Mouse (Mus musculus): ENCODE data around the gene Actr3b. TPM values are rescaled to one million over a fixed set of nuclear protein-coding genes. Genes with fewer than 3 reads are reported as not detected.
A peak's percentile ranks its signal among the peaks of the same experiment; 100 is the strongest.
"Not testable (repeated sequence)": the region's sequence is repeated elsewhere in the genome, so short reads cannot be mapped to it uniquely, and the experiment has no call there.

Gene Actr3b
- 15.5 and 18.0 TPM in 2 replicates for polyA plus RNA-seq (2012; rRNA removed)

GRCm38 (mm10) chr5:25759460-25760409, at the start of gene Actr3b:
TSS of gene Actr3b (plus strand) at chr5:25759997.
- TF ChIP-seq CTCF (IDR thresholded peaks at IDR 0.05; ENCODE audit: borderline replicate concordance, extremely low read depth, insufficient read depth, insufficient read length) (no peak), POLR2A (IDR thresholded peaks at IDR 0.05; ENCODE audit: borderline replicate concordance, extremely low read depth, insufficient read depth, insufficient read length, poor library complexity, severe bottlenecking) (peak; percentile 86)
- peak; percentile 96 for DNase-seq (ENCODE audit: low read depth)

- not testable (repeated sequence) for DNase-seq (ENCODE audit: low read depth)
These were observed 46.6 kb upstream of the Actr3b start for GRCm38 (mm10) chr5:25713001-25713706.

GRCm38 (mm10) chr5:25719390-25719789, 40.4 kb upstream of the Actr3b start:
- DNase-seq (ENCODE audit: low read depth) = no peak
- TF ChIP-seq POLR2A (IDR thresholded peaks at IDR 0.05; ENCODE audit: borderline replicate concordance, extremely low read depth, insufficient read depth, insufficient read length, poor library complexity, severe bottlenecking) = no peak
- TF ChIP-seq CTCF (IDR thresholded peaks at IDR 0.05; ENCODE audit: borderline replicate concordance, extremely low read depth, insufficient read depth, insufficient read length) = no peak

GRCm38 (mm10) chr5:25723016-25723415, 36.8 kb upstream of the Actr3b start:
- no peak for TF ChIP-seq CTCF (IDR thresholded peaks at IDR 0.05; ENCODE audit: borderline replicate concordance, extremely low read depth, insufficient read depth, insufficient read length)
- TF ChIP-seq POLR2A (IDR thresholded peaks at IDR 0.05; ENCODE audit: borderline replicate concordance, extremely low read depth, insufficient read depth, insufficient read length, poor library complexity, severe bottlenecking) = no peak
- peak; percentile 30 for DNase-seq (ENCODE audit: low read depth)

GRCm38 (mm10) chr5:25724134-25724675, 35.6 kb upstream of the Actr3b start:
- TF ChIP-seq POLR2A (IDR thresholded peaks at IDR 0.05; ENCODE audit: borderline replicate concordance, extremely low read depth, insufficient read depth, insufficient read length, poor library complexity, severe bottlenecking) (no peak), CTCF (IDR thresholded peaks at IDR 0.05; ENCODE audit: borderline replicate concordance, extremely low read depth, insufficient read depth, insufficient read length) (no peak)
- DNase-seq (ENCODE audit: low read depth) = no peak

- peak; percentile 66 for DNase-seq (ENCODE audit: low read depth)
- peak; percentile 73 for TF ChIP-seq CTCF (IDR thresholded peaks at IDR 0.05; ENCODE audit: borderline replicate concordance, extremely low read depth, insufficient read depth, insufficient read length)
- TF ChIP-seq POLR2A (IDR thresholded peaks at IDR 0.05; ENCODE audit: borderline replicate concordance, extremely low read depth, insufficient read depth, insufficient read length, poor library complexity, severe bottlenecking) = no peak
These were observed 25.5 kb upstream of the Actr3b start for GRCm38 (mm10) chr5:25734318-25734717.

- DNase-seq (ENCODE audit: low read depth) = peak; percentile 41
- no peak for TF ChIP-seq CTCF (IDR thresholded peaks at IDR 0.05; ENCODE audit: borderline replicate concordance, extremely low read depth, insufficient read depth, insufficient read length)
- TF ChIP-seq POLR2A (IDR thresholded peaks at IDR 0.05; ENCODE audit: borderline replicate concordance, extremely low read depth, insufficient read depth, insufficient read length, poor library complexity, severe bottlenecking) = no peak
These were observed 23.9 kb upstream of the Actr3b start for GRCm38 (mm10) chr5:25735861-25736260.

GRCm38 (mm10) chr5:25738448-25738847, 21.3 kb upstream of the Actr3b start:
- TF ChIP-seq CTCF (IDR thresholded peaks at IDR 0.05; ENCODE audit: borderline replicate concordance, extremely low read depth, insufficient read depth, insufficient read length) (no peak), POLR2A (IDR thresholded peaks at IDR 0.05; ENCODE audit: borderline replicate concordance, extremely low read depth, insufficient read depth, insufficient read length, poor library complexity, severe bottlenecking) (no peak)
- peak; percentile 95 for DNase-seq (ENCODE audit: low read depth)

- peak; percentile 82 for DNase-seq (ENCODE audit: low read depth)
These were observed 20.9 kb upstream of the Actr3b start for GRCm38 (mm10) chr5:25738902-25739301.

- no peak for TF ChIP-seq POLR2A (IDR thresholded peaks at IDR 0.05; ENCODE audit: borderline replicate concordance, extremely low read depth, insufficient read depth, insufficient read length, poor library complexity, severe bottlenecking)
- TF ChIP-seq CTCF (IDR thresholded peaks at IDR 0.05; ENCODE audit: borderline replicate concordance, extremely low read depth, insufficient read depth, insufficient read length) = no peak
- no peak for DNase-seq (ENCODE audit: low read depth)
These were observed 11.9 kb upstream of the Actr3b start for GRCm38 (mm10) chr5:25747904-25748303.

- no peak for TF ChIP-seq POLR2A (IDR thresholded peaks at IDR 0.05; ENCODE audit: borderline replicate concordance, extremely low read depth, insufficient read depth, insufficient read length, poor library complexity, severe bottlenecking)
- TF ChIP-seq CTCF (IDR thresholded peaks at IDR 0.05; ENCODE audit: borderline replicate concordance, extremely low read depth, insufficient read depth, insufficient read length) = no peak
- DNase-seq (ENCODE audit: low read depth) = no peak
These were observed 11.2 kb upstream of the Actr3b start for GRCm38 (mm10) chr5:25748613-25749012.

Measured in brain, embryonic 14.5 days (tissue).